Mouse (Mus musculus) embryonic facial prominence, embryonic 14.5 days (tissue): ENCODE measurements around the gene Mier1. TPM values are rescaled to one million over a fixed set of nuclear protein-coding genes. Genes with fewer than 3 reads are reported as not detected.
A peak's percentile ranks its signal among the peaks of the same experiment; 100 is the strongest.

Experiments used
- ATAC-seq: fragments of 200-750 bp; cut with Nextera tagmentation; 2 replicates; pipeline ENCODE4 v1.8.0; 2017; ENCODE audit warnings: low read depth, moderate number of reproducible peaks, moderate TSS enrichment
- DNase-seq: peaks from one replicate; pipeline ENCODE4 v3.0.0-alpha.2; 2015; ENCODE audit warnings: low spot score
- H3K27ac ChIP-seq: fragments of 300-500 bp; sonication (generic); replicated peaks from 2 replicates; pipeline ENCODE4 v1.5.1; 2014; ENCODE audit warnings: low read depth, mild to moderate bottlenecking, low read length, moderate library complexity
- H3K27me3 ChIP-seq: fragments of 300-500 bp; sonication (generic); replicated peaks from 2 replicates; pipeline ENCODE4 v1.6.1; 2014; ENCODE audit warnings: low read length; ENCODE audit not compliant: control insufficient read depth, insufficient read depth
- H3K36me3 ChIP-seq: fragments of 300-500 bp; sonication (generic); 2 replicates; pipeline ENCODE4 v1.6.1; 2014; ENCODE audit warnings: low read length, mixed read lengths; ENCODE audit not compliant: control insufficient read depth, insufficient read depth
- H3K4me1 ChIP-seq: fragments of 300-500 bp; sonication (generic); 2 replicates; pipeline ENCODE4 v1.6.1; 2014; ENCODE audit warnings: antibody characterized with exemption, low read length; ENCODE audit not compliant: control insufficient read depth, insufficient read depth
- H3K4me2 ChIP-seq: fragments of 300-500 bp; sonication (generic); 2 replicates; pipeline ENCODE4 v1.6.1; 2014; ENCODE audit warnings: low read depth, mild to moderate bottlenecking, low read length, moderate library complexity, mixed read lengths
- H3K4me3 ChIP-seq: fragments of 300-500 bp; sonication (generic); 2 replicates; pipeline ENCODE4 v1.5.1; 2014; ENCODE audit warnings: low read depth, mild to moderate bottlenecking, low read length
- H3K9ac ChIP-seq: fragments of 300-500 bp; sonication (generic); 2 replicates; pipeline ENCODE4 v1.6.1; 2014; ENCODE audit warnings: low read depth, mild to moderate bottlenecking, low read length, moderate library complexity, mixed read lengths
- H3K9me3 ChIP-seq: fragments of 300-500 bp; sonication (generic); 2 replicates; pipeline ENCODE4 v1.6.1; 2016; ENCODE audit warnings: low read length; ENCODE audit not compliant: control insufficient read depth
- WGBS: fragments of 180-500 bp; shearing (Covaris S2); extraction: QIAGEN DNeasy Blood & Tissue Kit; methylation state at CpG from one replicate; pipeline ENCODE4 v1.1.7; 2014; 5-methylcytosine and 5-hydroxymethylcytosine counted together
- polyA plus RNA-seq: library from polyadenylated mRNA; unstranded; fragments of >200 nt; fragmentation: Nextera tagmentation; extraction: Ambion mirVana; gene quantifications from 2 replicates; pipeline ENCODE4 v1.2.1, GENCODE M21; 2014

The Mier1 gene
- polyA plus RNA-seq, 1 experiment from 2014 or later = 34.0 TPM

DNA sequence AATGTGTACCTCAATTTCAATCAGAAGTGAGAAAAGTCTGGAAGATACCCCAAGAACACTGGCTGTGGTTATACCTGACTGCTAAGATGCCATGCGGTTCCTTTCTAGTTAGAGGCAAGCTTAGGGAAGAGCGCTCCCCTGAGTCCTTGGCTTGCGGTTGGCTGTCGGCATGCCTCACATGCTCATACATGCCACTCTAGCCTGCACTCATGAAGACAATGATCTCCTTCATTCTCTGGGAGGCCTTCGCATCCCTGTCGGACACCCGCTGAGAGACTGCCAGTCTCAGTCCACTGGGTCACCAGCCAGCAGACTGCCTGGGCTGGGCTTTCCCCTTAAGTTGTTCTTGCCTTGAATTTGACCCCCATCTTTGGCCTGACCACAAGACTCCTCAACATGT is 59.8 kb downstream of the Mier1 start:
- H3K4me2 ChIP-seq = no peak overlapping the region
- H3K27ac ChIP-seq = no peak overlapping the region
- no peak overlapping the region for H3K9ac ChIP-seq
- 71% methylated on average over 7 of the region's 7 CpGs for WGBS
- H3K4me1 ChIP-seq = no peaks in the 10 kb centered on the region
- ATAC-seq = peak; percentile 50; the same call in 1 of the 2 replicates
- no peaks in the 10 kb centered on the region for H3K27me3 ChIP-seq
- no peaks in the 10 kb centered on the region for H3K9me3 ChIP-seq
- peaks cover 61% of the 10 kb centered on the region for H3K36me3 ChIP-seq
- no peak overlapping the region for H3K4me3 ChIP-seq
- peak; percentile 63 for DNase-seq

GRCm38 (mm10) chr4:103177681-103178080 is 63.5 kb downstream of the Mier1 start:
- Histone ChIP-seq H3K4me2 (no peak overlapping the region), H3K27me3 (no peaks in the 10 kb centered on the region), H3K27ac (no peak overlapping the region; the same call in 1 of the 2 replicates), H3K9me3 (no peaks in the 10 kb centered on the region), H3K4me3 (no peak overlapping the region), H3K9ac (no peak overlapping the region), H3K4me1 (0 out of 2 replicates have a peak, but pooled peaks cover 5% of the 10 kb centered on the region), H3K36me3 (peaks cover 54% of the 10 kb centered on the region)
- no peak for ATAC-seq
- no peak for DNase-seq
- WGBS = 78% methylated on average over 1 of the region's 1 CpGs

DNA sequence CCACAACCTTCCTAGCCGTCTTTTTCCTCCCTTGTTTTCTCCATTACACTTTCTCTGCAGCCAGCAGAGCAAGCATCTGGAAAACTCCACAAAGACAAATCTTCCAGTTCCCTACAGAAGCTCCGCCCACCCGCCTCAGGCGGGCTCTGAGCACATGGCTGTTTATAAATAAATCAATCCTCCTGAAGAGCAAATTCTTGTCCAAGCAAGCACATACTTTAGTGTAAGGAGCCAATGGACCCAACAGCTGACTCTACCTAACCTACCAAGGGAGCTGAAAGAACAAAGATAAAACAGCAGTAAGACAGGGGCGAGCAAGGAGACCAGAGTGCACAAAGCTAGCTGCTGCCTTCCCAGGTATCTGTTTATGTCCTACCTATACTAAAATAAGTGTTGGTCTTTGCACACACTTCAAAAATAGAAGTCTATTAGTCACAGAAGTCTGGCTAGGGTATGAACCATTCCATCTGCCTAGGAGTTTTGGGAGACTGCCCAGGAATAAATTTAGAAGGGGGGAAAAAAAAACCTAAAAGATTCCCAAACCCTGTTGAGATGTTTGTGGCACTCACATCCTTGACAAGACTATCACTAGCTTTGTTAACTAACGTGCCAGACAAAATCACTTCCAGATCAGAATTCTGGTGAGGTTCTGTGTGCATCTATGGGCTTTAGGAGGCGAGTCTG is 64.6 kb downstream of the Mier1 start:
- peak; percentile 63 for DNase-seq
- H3K9me3 ChIP-seq = no peaks in the 10 kb centered on the region
- H3K9ac ChIP-seq = no peak overlapping the region
- no peak overlapping the region for H3K4me3 ChIP-seq
- 0 out of 2 replicates have a peak overlapping the region, but pooled peaks have one; percentile 58 for H3K27ac ChIP-seq
- no peak; the same call in 1 of the 2 replicates for ATAC-seq
- 0 out of 2 replicates have a peak, but pooled peaks cover 5% of the 10 kb centered on the region for H3K4me1 ChIP-seq
- no peak overlapping the region for H3K4me2 ChIP-seq
- no peaks in the 10 kb centered on the region for H3K27me3 ChIP-seq
- 63% methylated on average over 7 of the region's 7 CpGs for WGBS
- peaks cover 55% of the 10 kb centered on the region for H3K36me3 ChIP-seq

- no peak overlapping the region for H3K27ac ChIP-seq
- 0 out of 2 replicates have a peak, but pooled peaks cover 5% of the 10 kb centered on the region for H3K4me1 ChIP-seq
- H3K4me3 ChIP-seq = no peak overlapping the region
- peaks cover 56% of the 10 kb centered on the region for H3K36me3 ChIP-seq
- 72% methylated on average over 3 of the region's 3 CpGs for WGBS
- H3K4me2 ChIP-seq = no peak overlapping the region
- no peak for ATAC-seq
- no peaks in the 10 kb centered on the region for H3K27me3 ChIP-seq
- DNase-seq = no peak
- no peak overlapping the region for H3K9ac ChIP-seq
- no peaks in the 10 kb centered on the region for H3K9me3 ChIP-seq
These were observed 65.4 kb downstream of the Mier1 start for GRCm38 (mm10) chr4:103179581-103179980.

DNA sequence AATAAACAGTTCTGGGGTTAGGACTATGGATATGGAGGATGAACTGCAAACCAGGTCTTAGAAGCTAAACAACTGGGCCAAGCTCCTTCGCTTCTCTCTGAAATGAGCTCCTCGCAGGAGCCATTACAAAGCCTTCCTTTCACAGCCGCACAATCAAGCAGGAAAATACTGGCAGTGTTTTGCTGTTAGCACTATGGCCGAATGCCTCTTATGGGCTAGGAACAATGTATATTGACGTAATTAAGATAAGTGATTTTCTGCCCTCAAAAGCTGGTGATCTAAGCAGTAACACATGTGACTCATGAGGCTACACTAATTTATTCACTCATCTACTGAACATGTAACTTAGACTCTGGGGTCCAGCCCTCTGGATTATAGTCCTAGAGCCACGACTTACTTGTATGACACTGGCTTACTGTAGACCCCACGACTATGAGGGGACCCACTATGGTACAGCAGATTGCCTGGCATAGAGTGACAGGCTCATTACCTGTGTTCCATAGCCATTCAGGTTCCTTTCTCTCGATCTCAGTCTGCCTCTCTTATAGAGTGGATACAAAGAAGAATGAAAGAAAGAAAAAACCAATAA is 66.2 kb downstream of the Mier1 start:
- ATAC-seq (0 out of 2 replicates have a peak, but pooled peaks have one; percentile 15), DNase-seq (no peak)
- WGBS = 63% methylated on average over 8 of the region's 8 CpGs
- Histone ChIP-seq H3K4me3 (no peak overlapping the region), H3K27ac (no peak overlapping the region), H3K9ac (no peak overlapping the region), H3K9me3 (no peaks in the 10 kb centered on the region), H3K4me2 (no peak overlapping the region), H3K4me1 (0 out of 2 replicates have a peak, but pooled peaks cover 5% of the 10 kb centered on the region), H3K36me3 (peaks cover 58% of the 10 kb centered on the region), H3K27me3 (no peaks in the 10 kb centered on the region)

- peaks cover 72% of the 10 kb centered on the region for H3K36me3 ChIP-seq
- no peaks in the 10 kb centered on the region for H3K4me1 ChIP-seq
- no peaks in the 10 kb centered on the region for H3K27me3 ChIP-seq
- no peaks in the 10 kb centered on the region for H3K9me3 ChIP-seq
- H3K27ac ChIP-seq = no peak overlapping the region
- no peak overlapping the region for H3K9ac ChIP-seq
- no peak overlapping the region for H3K4me3 ChIP-seq
- no peak for ATAC-seq
- DNase-seq = no peak
- H3K4me2 ChIP-seq = no peak overlapping the region
- 79% methylated on average over 8 of the region's 8 CpGs for WGBS
These were observed 74.8 kb downstream of the Mier1 start for GRCm38 (mm10) chr4:103188786-103189640.

DNA sequence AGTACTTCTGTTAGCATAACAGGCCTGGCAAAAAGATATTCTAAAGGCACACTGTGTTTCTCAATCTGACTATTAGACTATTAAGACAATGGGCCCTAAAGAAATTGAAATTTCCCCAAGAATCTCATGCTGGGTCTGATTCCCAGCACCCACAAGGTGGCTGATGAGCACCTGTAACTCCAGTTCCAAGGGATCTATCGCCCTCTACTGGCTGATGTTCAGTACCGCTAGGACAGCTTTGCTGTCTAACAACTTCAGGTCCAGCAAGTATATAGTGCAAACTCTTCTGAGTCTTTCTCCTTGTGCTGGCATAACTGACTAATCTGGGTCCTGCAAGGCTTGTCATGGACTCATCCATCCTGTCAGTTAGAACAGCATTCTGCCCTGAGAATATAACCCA is 78.2 kb downstream of the Mier1 start:
- Histone ChIP-seq H3K4me1 (no peaks in the 10 kb centered on the region), H3K4me2 (no peak overlapping the region), H3K4me3 (no peak overlapping the region), H3K27me3 (no peaks in the 10 kb centered on the region), H3K9ac (no peak overlapping the region), H3K9me3 (no peaks in the 10 kb centered on the region), H3K36me3 (peaks cover 79% of the 10 kb centered on the region), H3K27ac (no peak overlapping the region)
- 83% methylated on average over 2 of the region's 2 CpGs for WGBS
- DNase-seq (no peak), ATAC-seq (no peak)

- Histone ChIP-seq H3K4me1 (no peaks in the 10 kb centered on the region), H3K9ac (no peak overlapping the region)
These were observed 83.2 kb downstream of the Mier1 start for GRCm38 (mm10) chr4:103197401-103197800.

More at GRCm38 (mm10) chr4:103197401-103197800, 83.2 kb downstream of the Mier1 start:
- no peak for ATAC-seq
- H3K4me2 ChIP-seq = no peak overlapping the region
- 80% methylated on average over 8 of the region's 8 CpGs for WGBS
- DNase-seq = no peak
- no peak overlapping the region for H3K4me3 ChIP-seq
- no peaks in the 10 kb centered on the region for H3K9me3 ChIP-seq
- H3K36me3 ChIP-seq = peaks cover 78% of the 10 kb centered on the region
- H3K27me3 ChIP-seq = no peaks in the 10 kb centered on the region
- no peak overlapping the region for H3K27ac ChIP-seq
